Mouse (Mus musculus) lung, adult 2 months (tissue): Measurements from ENCODE around the gene Pla2g6. TPM values are rescaled to one million over a fixed set of nuclear protein-coding genes. Genes with fewer than 3 reads are reported as not detected.

ENCODE experiments used
- DNase-seq: peaks from one replicate; pipeline ENCODE4 v3.0.0; 2022
- H3K4me1 ChIP-seq: fragments of 200-500 bp; 2 replicates; pipeline ENCODE4 v1.6.1; 2011; ENCODE audit warnings: low read length; ENCODE audit not compliant: control insufficient read depth, insufficient read depth
- H3K4me3 ChIP-seq: fragments of 200-500 bp; replicated peaks from 2 replicates; pipeline ENCODE3; 2011; ENCODE audit warnings: low read depth, mild to moderate bottlenecking, control low read depth, low read length; ENCODE audit errors: extremely low read depth
- CTCF ChIP-seq: fragments of 200-500 bp; IDR thresholded peaks from 2 replicates; pipeline ENCODE4 v1.5.1; 2011; ENCODE audit warnings: mild to moderate bottlenecking, low read length, control low read depth; ENCODE audit not compliant: insufficient read depth
- POLR2A ChIP-seq: fragments of 200-500 bp; IDR thresholded peaks from 2 replicates; pipeline ENCODE4 v1.6.1; 2011; ENCODE audit warnings: low read depth, mild to moderate bottlenecking, control low read depth, low read length, borderline replicate concordance; ENCODE audit errors: extremely low read depth
- WGBS: fragments of 180-500 bp; shearing (Covaris S2); methylation state at CpG from one replicate; pipeline ENCODE4 v1.1.7; 2018; 5-methylcytosine and 5-hydroxymethylcytosine counted together
- polyA plus RNA-seq: library from polyadenylated mRNA; depleted of rRNA; stranded (reverse); fragments of >200 nt; gene quantifications from 2 replicates; pipeline ENCODE4 v1.2.3, GENCODE M21; 2012; rRNA removed

Pla2g6 gene
- 25.9 and 26.1 TPM in 2 replicates for polyA plus RNA-seq

GRCm38 (mm10) chr15:79328058-79328938, at the start of gene Pla2g6:
Pla2g6 (minus strand) TSS chr15:79328390.
- peak; percentile 98 for DNase-seq
- peaks cover 19% of the 10 kb centered on the region for H3K4me1 ChIP-seq
- WGBS = 3% methylated on average over 46 of the region's 46 CpGs

GRCm38 (mm10) chr15:79377681-79378080, 49.5 kb upstream of the Pla2g6 start:
- H3K4me1 ChIP-seq = peaks cover 32% of the 10 kb centered on the region
- H3K4me3 ChIP-seq = no peak overlapping the region
- DNase-seq = peak; percentile 53
- WGBS = 35% methylated on average over 6 of the region's 6 CpGs
- TF ChIP-seq CTCF (peak; percentile 82), POLR2A (peak; percentile 39; the same call in 1 of the 2 replicates)

More at GRCm38 (mm10) chr15:79328058-79328938, at the start of gene Pla2g6:
- TF ChIP-seq CTCF (no peak), POLR2A (peak; percentile 86; the same call in 1 of the 2 replicates)
- H3K4me3 ChIP-seq = peak within 1 kb of the TSS; percentile 69

GRCm38 (mm10) chr15:79374760-79375159, 46.6 kb upstream of the Pla2g6 start:
- 62% methylated on average over 3 of the region's 3 CpGs for WGBS
- Histone ChIP-seq H3K4me1 (peaks cover 21% of the 10 kb centered on the region), H3K4me3 (no peak overlapping the region)
- no peak for TF ChIP-seq POLR2A
- no peak for TF ChIP-seq CTCF
- no peak for DNase-seq

- 77% methylated on average over 7 of the region's 7 CpGs for WGBS
- TF ChIP-seq CTCF (no peak), POLR2A (no peak)
- DNase-seq = no peak
- Histone ChIP-seq H3K4me3 (no peak overlapping the region), H3K4me1 (peaks cover 27% of the 10 kb centered on the region)
Measured at GRCm38 (mm10) chr15:79370281-79370843, 42.2 kb upstream of the Pla2g6 start.

GRCm38 (mm10) chr15:79369452-79370280, 41.5 kb upstream of the Pla2g6 start:
- DNase-seq = no peak
- TF ChIP-seq POLR2A = no peak
- TF ChIP-seq CTCF = no peak
- Histone ChIP-seq H3K4me1 (peaks cover 27% of the 10 kb centered on the region), H3K4me3 (no peak overlapping the region)
- WGBS = 44% methylated on average over 15 of the region's 15 CpGs

GRCm38 (mm10) chr15:79368861-79369440, 40.8 kb upstream of the Pla2g6 start:
- Histone ChIP-seq H3K4me1 (peaks cover 27% of the 10 kb centered on the region), H3K4me3 (no peak overlapping the region)
- TF ChIP-seq CTCF (no peak), POLR2A (no peak; the same call in 1 of the 2 replicates)
- peak; percentile 48 for DNase-seq
- WGBS = 14% methylated on average over 8 of the region's 8 CpGs

GRCm38 (mm10) chr15:79368313-79368811, 40.2 kb upstream of the Pla2g6 start:
- H3K4me3 ChIP-seq = peak overlapping the region; percentile 7
- DNase-seq = peak; percentile 71
- WGBS = 21% methylated on average over 14 of the region's 14 CpGs
- H3K4me1 ChIP-seq = peaks cover 27% of the 10 kb centered on the region
- TF ChIP-seq POLR2A (0 out of 2 replicates have a peak, but pooled peaks have one; percentile 51), CTCF (no peak)

GRCm38 (mm10) chr15:79366402-79366801, 38.2 kb upstream of the Pla2g6 start:
- WGBS = 97% methylated on average over 5 of the region's 5 CpGs
- no peak for TF ChIP-seq POLR2A
- TF ChIP-seq CTCF = no peak
- H3K4me1 ChIP-seq = peaks cover 27% of the 10 kb centered on the region
- no peak for DNase-seq
- H3K4me3 ChIP-seq = no peak overlapping the region
